Mouse (Mus musculus) olfactory bulb, adult 2 months (tissue): ENCODE data around the gene Entpd4b.
"Not testable (repeated sequence)": the region's sequence is repeated elsewhere in the genome, so short reads cannot be mapped to it uniquely, and the experiment has no call there.

Experiments used
- CTCF ChIP-seq: fragments of 200-500 bp; IDR thresholded peaks from 2 replicates; pipeline ENCODE4 v1.5.1; 2012; ENCODE audit warnings: low read depth, mild to moderate bottlenecking, low read length, moderate library complexity; ENCODE audit not compliant: insufficient read depth
- POLR2A ChIP-seq: fragments of 200-500 bp; IDR thresholded peaks from 2 replicates; pipeline ENCODE4 v1.6.1; 2012; ENCODE audit warnings: mild to moderate bottlenecking, low read depth, low read length, moderate library complexity; ENCODE audit not compliant: insufficient read depth

GRCm38 (mm10) chr14:69544033-69544432 lies 11.2 kb upstream of the Entpd4b start:
- not testable (repeated sequence) for TF ChIP-seq CTCF, POLR2A
